Mouse (Mus musculus): ENCODE measurements at regions not wholly inside any gene's neighbourhood (a gene's known extent, or its start where the extent isn't known, plus 50 kb on each side); places are given as distances from the start of the nearest gene placed in this dataset.
"Not testable (repeated sequence)": the region's sequence is repeated elsewhere in the genome, so short reads cannot be mapped to it uniquely, and the experiment has no call there.

GRCm38 (mm10) chr17:4445606-4446005, 548.5 kb upstream of the Arid1b start:
- no peak for DNase-seq

- no peak for DNase-seq
These were observed 536.6 kb upstream of the Arid1b start for GRCm38 (mm10) chr17:4457491-4457890.

GRCm38 (mm10) chr17:4461541-4461940, 532.6 kb upstream of the Arid1b start:
- DNase-seq, result no peak

- DNase-seq, result no peak
These were observed 529.7 kb upstream of the Arid1b start for GRCm38 (mm10) chr17:4464286-4464880.

GRCm38 (mm10) chr17:4465741-4466140, 528.4 kb upstream of the Arid1b start:
- DNase-seq, result no peak

GRCm38 (mm10) chr17:4472412-4472811, 521.7 kb upstream of the Arid1b start:
- DNase-seq, result no peak

- no peak for DNase-seq
These were observed 519.8 kb upstream of the Arid1b start for GRCm38 (mm10) chr17:4474350-4474749.

- DNase-seq, result no peak
These were observed 518.5 kb upstream of the Arid1b start for GRCm38 (mm10) chr17:4475665-4476064.

GRCm38 (mm10) chr17:4494392-4494791, 499.7 kb upstream of the Arid1b start:
- DNase-seq, result no peak

GRCm38 (mm10) chr17:4500504-4500903, 493.6 kb upstream of the Arid1b start:
- no peak for DNase-seq

GRCm38 (mm10) chr17:4501029-4501428, 493.1 kb upstream of the Arid1b start:
- DNase-seq, result no peak

GRCm38 (mm10) chr17:4504951-4505350, 489.2 kb upstream of the Arid1b start:
- no peak for DNase-seq

- no peak for DNase-seq
These were observed 484.6 kb upstream of the Arid1b start for GRCm38 (mm10) chr17:4509506-4509905.

GRCm38 (mm10) chr17:4516141-4516540, 478.0 kb upstream of the Arid1b start:
- no peak for DNase-seq

- no peak for DNase-seq
These were observed 477.3 kb upstream of the Arid1b start for GRCm38 (mm10) chr17:4516846-4517245.

GRCm38 (mm10) chr17:4521031-4521430, 473.1 kb upstream of the Arid1b start:
- DNase-seq, result no peak

- no peak for DNase-seq
These were observed 467.7 kb upstream of the Arid1b start for GRCm38 (mm10) chr17:4526466-4526865.

- DNase-seq, result no peak
These were observed 462.0 kb upstream of the Arid1b start for GRCm38 (mm10) chr17:4532126-4532525.

GRCm38 (mm10) chr17:4540435-4540834, 453.7 kb upstream of the Arid1b start:
- DNase-seq, result no peak

GRCm38 (mm10) chr17:4541020-4541743, 452.9 kb upstream of the Arid1b start:
- peak; percentile 6 for DNase-seq

GRCm38 (mm10) chr17:4546579-4546978, 447.6 kb upstream of the Arid1b start:
- no peak for DNase-seq

GRCm38 (mm10) chr17:4553026-4553425, 441.1 kb upstream of the Arid1b start:
- DNase-seq, result not testable (repeated sequence)

GRCm38 (mm10) chr17:4563641-4564040, 430.5 kb upstream of the Arid1b start:
- no peak for DNase-seq

GRCm38 (mm10) chr17:4576883-4577282, 417.2 kb upstream of the Arid1b start:
- DNase-seq, result no peak

GRCm38 (mm10) chr17:4581851-4582250, 412.3 kb upstream of the Arid1b start:
- no peak for DNase-seq

All from right cerebral cortex, postnatal 4 days (tissue).